Mouse (Mus musculus): Measurements from ENCODE around the gene Vezt. TPM values are rescaled to one million over a fixed set of nuclear protein-coding genes. Genes with fewer than 3 reads are reported as not detected.

Gene Vezt
- polyA plus RNA-seq, 1 experiment = 10.2 TPM

DNA sequence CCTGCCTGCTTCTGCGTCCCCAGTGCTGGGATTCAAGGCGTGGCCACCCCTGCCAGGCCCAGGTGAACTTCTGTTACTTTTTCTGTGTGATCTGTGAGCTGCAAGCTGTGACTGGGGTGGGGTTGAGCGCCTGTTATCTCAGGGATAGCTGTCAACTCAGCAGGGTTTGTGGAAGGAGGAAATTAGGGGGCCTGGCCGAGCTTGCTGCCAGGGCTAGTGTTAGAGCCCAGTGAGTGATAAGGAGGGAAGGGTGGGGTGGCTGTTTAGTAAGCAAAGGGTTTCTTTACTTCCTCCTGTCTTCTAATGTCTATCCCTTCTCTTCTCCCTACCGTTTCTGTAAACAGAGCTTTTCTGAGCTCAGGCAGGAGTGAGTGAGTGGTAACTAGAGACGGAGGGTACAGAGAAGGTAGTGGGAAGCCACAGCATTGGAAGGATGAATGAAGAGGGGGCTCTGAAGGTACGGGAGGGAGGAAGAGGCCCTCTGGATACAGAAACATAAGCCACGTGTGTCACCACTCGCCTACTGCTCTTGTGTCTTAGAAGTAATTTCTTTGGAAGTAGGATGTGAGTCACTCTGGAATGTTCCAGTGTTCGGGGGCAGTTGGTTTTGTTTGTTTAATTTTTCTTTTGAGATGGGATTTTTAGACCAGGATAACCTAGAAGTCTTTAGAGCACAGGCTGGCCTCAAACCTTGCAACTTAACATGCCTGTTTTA, 12.4 kb upstream of the Vezt start:
- Histone ChIP-seq H3K79me3 (ENCODE audit: low read depth) (peaks cover 1% of the 10 kb centered on the region), H3K27me3 (ENCODE audit: control insufficient read depth, insufficient read depth, insufficient read length) (no peaks in the 10 kb centered on the region), H3K4me3 (ENCODE audit: insufficient read depth, poor library complexity, severe bottlenecking) (no peak overlapping the region), H3K79me2 (ENCODE audit: control insufficient read depth, insufficient read depth) (no peaks in the 10 kb centered on the region), H3K36me3 (ENCODE audit: control insufficient read depth, insufficient read depth) (peaks cover 10% of the 10 kb centered on the region), H3ac (ENCODE audit: control insufficient read depth, insufficient read length, low read depth) (no peak overlapping the region)
- no peak for TF ChIP-seq MYOD1 (IDR thresholded peaks at IDR 0.05; ENCODE audit: control insufficient read depth, insufficient read length, low read depth)
- TF ChIP-seq MAX (IDR thresholded peaks at IDR 0.05) = peak; percentile 46

DNA sequence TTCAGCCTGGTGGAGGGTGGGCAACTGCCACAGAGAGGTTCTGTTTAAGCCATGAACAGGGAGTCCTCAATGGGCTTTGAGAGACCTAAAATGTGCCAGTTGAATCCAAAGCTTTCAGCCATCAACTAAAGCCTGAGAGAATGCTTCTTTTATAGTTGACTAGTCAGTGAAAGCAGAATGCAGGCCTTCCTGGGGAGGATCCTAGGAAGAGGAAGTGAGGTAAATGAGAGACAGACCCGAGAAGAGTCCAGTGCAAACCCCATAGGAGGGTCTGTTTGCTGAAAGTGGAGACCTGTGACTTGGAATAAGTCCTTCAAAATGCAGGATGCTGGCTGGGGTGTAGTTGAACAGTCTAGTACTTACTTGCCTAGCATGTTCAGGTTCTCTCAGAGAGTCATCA, 11.4 kb upstream of the Vezt start:
- H3K27me3 ChIP-seq (ENCODE audit: control insufficient read depth, insufficient read depth, insufficient read length) = no peaks in the 10 kb centered on the region
- H3K36me3 ChIP-seq (ENCODE audit: control insufficient read depth, insufficient read depth) = peaks cover 10% of the 10 kb centered on the region
- H3K4me3 ChIP-seq (ENCODE audit: insufficient read depth, poor library complexity, severe bottlenecking) = no peak overlapping the region
- H3ac ChIP-seq (ENCODE audit: control insufficient read depth, insufficient read length, low read depth) = no peak overlapping the region
- TF ChIP-seq MAX (IDR thresholded peaks at IDR 0.05) (no peak), CTCF (IDR thresholded peaks at IDR 0.05; ENCODE audit: control insufficient read depth, insufficient read depth, insufficient read length) (no peak), FOSL1 (IDR thresholded peaks at IDR 0.05; ENCODE audit: insufficient read depth, low read length, poor library complexity, severe bottlenecking) (no peak), MYOG (IDR thresholded peaks at IDR 0.05; ENCODE audit: control insufficient read depth, extremely low read depth, insufficient read length) (no peak), MYOD1 (IDR thresholded peaks at IDR 0.05; ENCODE audit: control insufficient read depth, insufficient read length, low read depth) (no peak), USF1 (IDR thresholded peaks at IDR 0.05; ENCODE audit: low read depth) (no peak), CEBPB (IDR thresholded peaks at IDR 0.05; ENCODE audit: low read depth) (no peak)
- peaks cover 1% of the 10 kb centered on the region for H3K79me3 ChIP-seq (ENCODE audit: low read depth)
- no peaks in the 10 kb centered on the region for H3K79me2 ChIP-seq (ENCODE audit: control insufficient read depth, insufficient read depth)

DNA sequence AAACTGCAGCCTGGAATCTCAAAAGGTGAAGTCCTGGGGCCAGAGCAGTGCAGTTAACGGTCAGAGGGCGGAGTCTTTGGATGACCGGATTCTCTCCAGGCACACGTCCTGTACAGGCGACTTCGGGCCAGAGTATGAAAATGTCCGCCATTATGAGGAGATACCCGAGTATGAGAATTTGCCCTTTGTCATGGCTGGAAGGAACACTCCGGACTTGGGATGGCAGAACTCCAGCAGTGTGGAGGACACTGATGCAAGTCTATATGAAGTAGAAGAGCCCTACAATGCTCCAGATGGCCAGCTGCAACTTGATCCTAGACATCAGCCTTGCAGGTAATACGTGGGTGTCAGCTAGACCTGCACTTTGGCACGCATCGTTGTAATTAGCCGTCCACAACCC, 9.7 kb upstream of the Vezt start:
- H3K4me3 ChIP-seq (ENCODE audit: insufficient read depth, poor library complexity, severe bottlenecking) = no peak overlapping the region
- TF ChIP-seq CTCF (IDR thresholded peaks at IDR 0.05; ENCODE audit: control insufficient read depth, insufficient read depth, insufficient read length) = no peak

DNA sequence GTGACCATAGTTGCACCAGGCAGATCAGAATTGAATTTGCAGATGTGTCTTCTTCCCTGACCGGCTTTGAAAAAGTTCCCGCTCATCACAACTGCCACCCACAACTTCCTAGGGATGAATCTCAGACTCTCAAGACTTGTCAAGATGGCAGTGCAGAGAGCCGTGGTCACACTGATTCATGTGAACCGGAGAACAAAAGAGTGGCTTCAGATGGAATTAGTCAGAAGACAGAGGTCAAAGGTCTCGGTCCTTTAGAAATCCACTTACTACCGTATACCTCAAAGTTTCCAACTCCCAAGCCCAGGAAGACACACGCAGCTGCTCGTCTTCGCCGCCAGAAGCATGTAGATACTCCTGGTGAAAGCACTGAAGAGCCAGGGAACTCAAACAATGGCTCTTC, 8.3 kb upstream of the Vezt start:
- no peaks in the 10 kb centered on the region for H3K27me3 ChIP-seq (ENCODE audit: control insufficient read depth, insufficient read depth, insufficient read length)
- H3K36me3 ChIP-seq (ENCODE audit: control insufficient read depth, insufficient read depth) = peaks cover 10% of the 10 kb centered on the region
- H3K79me2 ChIP-seq (ENCODE audit: control insufficient read depth, insufficient read depth) = no peaks in the 10 kb centered on the region

More for the DNA sequence above, 9.7 kb upstream of the Vezt start:
- Histone ChIP-seq H3K27me3 (ENCODE audit: control insufficient read depth, insufficient read depth, insufficient read length) (no peaks in the 10 kb centered on the region), H3ac (ENCODE audit: control insufficient read depth, insufficient read length, low read depth) (no peak overlapping the region), H3K79me3 (ENCODE audit: low read depth) (peaks cover 1% of the 10 kb centered on the region), H3K79me2 (ENCODE audit: control insufficient read depth, insufficient read depth) (no peaks in the 10 kb centered on the region), H3K36me3 (ENCODE audit: control insufficient read depth, insufficient read depth) (peaks cover 10% of the 10 kb centered on the region)

DNA sequence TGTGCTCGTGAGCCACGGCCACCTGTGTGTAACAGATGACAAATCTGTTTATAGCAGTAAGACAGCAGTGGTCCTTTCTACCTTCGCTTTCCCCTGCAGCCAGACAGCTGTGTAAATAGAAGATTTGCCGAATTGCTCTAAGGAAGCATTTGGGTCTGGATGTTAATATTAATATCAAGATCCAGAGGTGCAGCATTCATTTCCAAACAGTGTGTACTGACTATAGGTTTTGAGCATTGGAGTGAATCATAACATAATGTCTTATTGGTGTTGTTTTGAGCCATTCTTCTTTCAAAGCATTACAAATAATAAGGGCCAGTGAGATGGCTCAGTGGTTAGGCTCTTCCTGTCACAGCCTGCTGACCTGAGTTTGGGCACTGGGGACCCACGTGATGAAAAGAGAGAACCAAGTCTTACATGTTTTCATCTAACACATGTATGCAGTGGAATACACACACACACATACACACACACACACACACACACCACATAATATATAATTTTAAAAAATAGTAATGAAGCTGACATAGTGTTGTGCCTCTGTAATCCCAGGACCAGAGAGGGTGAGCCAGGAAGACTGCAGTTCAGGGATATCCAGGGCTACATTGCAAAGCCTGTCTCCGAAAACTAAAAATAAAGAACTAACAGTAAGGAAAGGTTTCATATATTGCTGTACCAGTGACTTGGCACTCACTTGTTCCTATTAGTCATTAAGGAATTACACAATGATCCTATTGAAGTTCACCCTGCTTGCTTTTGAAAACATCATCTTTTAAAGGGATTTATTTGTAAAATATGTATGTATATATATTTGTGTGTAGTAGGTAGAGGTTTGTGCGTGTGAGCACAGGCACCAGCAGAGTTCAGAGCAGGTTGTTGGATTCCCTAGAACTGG, 3.0 kb upstream of the Vezt start:
- H3K79me3 ChIP-seq (ENCODE audit: low read depth) = peaks cover 7% of the 10 kb centered on the region
- H3K79me2 ChIP-seq (ENCODE audit: control insufficient read depth, insufficient read depth) = peaks cover 33% of the 10 kb centered on the region

More for the DNA sequence above, 8.3 kb upstream of the Vezt start:
- Histone ChIP-seq H3K79me3 (ENCODE audit: low read depth) (peaks cover 1% of the 10 kb centered on the region), H3ac (ENCODE audit: control insufficient read depth, insufficient read length, low read depth) (no peak overlapping the region), H3K4me3 (ENCODE audit: insufficient read depth, poor library complexity, severe bottlenecking) (no peak overlapping the region)
- TF ChIP-seq FOSL1 (IDR thresholded peaks at IDR 0.05; ENCODE audit: insufficient read depth, low read length, poor library complexity, severe bottlenecking) = no peak

DNA sequence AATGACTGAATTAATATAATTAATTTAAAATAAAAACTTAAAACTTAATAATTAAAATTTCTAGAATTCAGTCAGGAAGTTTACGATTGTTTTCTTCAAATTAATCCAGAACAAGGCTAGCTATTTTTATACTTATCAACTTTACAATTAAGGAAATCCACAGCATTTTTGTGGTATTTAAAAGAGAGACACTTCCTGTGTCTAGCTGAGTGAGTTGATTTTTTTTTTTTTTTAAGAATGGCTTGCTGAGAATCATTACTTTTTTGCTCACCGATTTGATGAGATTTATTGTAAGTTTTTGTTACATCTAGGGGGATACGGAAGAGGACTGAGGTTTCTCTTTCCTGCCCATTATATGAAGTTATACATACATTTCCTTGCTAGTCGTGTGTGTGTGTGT, 2.0 kb upstream of the Vezt start:
- no peak overlapping the region for H3ac ChIP-seq (ENCODE audit: control insufficient read depth, insufficient read length, low read depth)

More for the DNA sequence above, 3.0 kb upstream of the Vezt start:
- Histone ChIP-seq H3ac (ENCODE audit: control insufficient read depth, insufficient read length, low read depth) (no peak overlapping the region), H3K27me3 (ENCODE audit: control insufficient read depth, insufficient read depth, insufficient read length) (no peaks in the 10 kb centered on the region), H3K4me3 (ENCODE audit: insufficient read depth, poor library complexity, severe bottlenecking) (no peak overlapping the region), H3K36me3 (ENCODE audit: control insufficient read depth, insufficient read depth) (no peaks in the 10 kb centered on the region)
- TF ChIP-seq CTCF (IDR thresholded peaks at IDR 0.05; ENCODE audit: control insufficient read depth, insufficient read depth, insufficient read length) (no peak), MYOG (IDR thresholded peaks at IDR 0.05; ENCODE audit: control insufficient read depth, extremely low read depth, insufficient read length) (no peak), MAX (IDR thresholded peaks at IDR 0.05) (no peak), USF1 (IDR thresholded peaks at IDR 0.05; ENCODE audit: low read depth) (no peak), CEBPB (IDR thresholded peaks at IDR 0.05; ENCODE audit: low read depth) (peak; percentile 4), MYOD1 (IDR thresholded peaks at IDR 0.05; ENCODE audit: control insufficient read depth, insufficient read length, low read depth) (no peak), FOSL1 (IDR thresholded peaks at IDR 0.05; ENCODE audit: insufficient read depth, low read length, poor library complexity, severe bottlenecking) (no peak)

More for the DNA sequence above, 2.0 kb upstream of the Vezt start:
- Histone ChIP-seq H3K4me3 (ENCODE audit: insufficient read depth, poor library complexity, severe bottlenecking) (no peak overlapping the region), H3K79me2 (ENCODE audit: control insufficient read depth, insufficient read depth) (peaks cover 42% of the 10 kb centered on the region), H3K27me3 (ENCODE audit: control insufficient read depth, insufficient read depth, insufficient read length) (no peaks in the 10 kb centered on the region), H3K36me3 (ENCODE audit: control insufficient read depth, insufficient read depth) (no peaks in the 10 kb centered on the region), H3K79me3 (ENCODE audit: low read depth) (peaks cover 14% of the 10 kb centered on the region)
- TF ChIP-seq MYOG (IDR thresholded peaks at IDR 0.05; ENCODE audit: control insufficient read depth, extremely low read depth, insufficient read length) (no peak), CTCF (IDR thresholded peaks at IDR 0.05; ENCODE audit: control insufficient read depth, insufficient read depth, insufficient read length) (no peak), MAX (IDR thresholded peaks at IDR 0.05) (no peak), MYOD1 (IDR thresholded peaks at IDR 0.05; ENCODE audit: control insufficient read depth, insufficient read length, low read depth) (no peak), FOSL1 (IDR thresholded peaks at IDR 0.05; ENCODE audit: insufficient read depth, low read length, poor library complexity, severe bottlenecking) (no peak), USF1 (IDR thresholded peaks at IDR 0.05; ENCODE audit: low read depth) (no peak), CEBPB (IDR thresholded peaks at IDR 0.05; ENCODE audit: low read depth) (no peak)
